Mouse (Mus musculus) leukemia stem cell, adult 10-12 weeks (primary cell): ENCODE data around the gene Grin2c. TPM values are rescaled to one million over a fixed set of nuclear protein-coding genes. Genes with fewer than 3 reads are reported as not detected.

ENCODE experiments used
- polyA plus RNA-seq: library from polyadenylated mRNA; stranded (reverse); fragments of >175 nt; gene quantifications from 2 replicates; pipeline ENCODE4 v1.2.3, GENCODE M21; 2012; ENCODE audit warnings: low replicate concordance

Grin2c gene
- 2.6 and 3.5 TPM in 2 replicates for polyA plus RNA-seq

DNA sequence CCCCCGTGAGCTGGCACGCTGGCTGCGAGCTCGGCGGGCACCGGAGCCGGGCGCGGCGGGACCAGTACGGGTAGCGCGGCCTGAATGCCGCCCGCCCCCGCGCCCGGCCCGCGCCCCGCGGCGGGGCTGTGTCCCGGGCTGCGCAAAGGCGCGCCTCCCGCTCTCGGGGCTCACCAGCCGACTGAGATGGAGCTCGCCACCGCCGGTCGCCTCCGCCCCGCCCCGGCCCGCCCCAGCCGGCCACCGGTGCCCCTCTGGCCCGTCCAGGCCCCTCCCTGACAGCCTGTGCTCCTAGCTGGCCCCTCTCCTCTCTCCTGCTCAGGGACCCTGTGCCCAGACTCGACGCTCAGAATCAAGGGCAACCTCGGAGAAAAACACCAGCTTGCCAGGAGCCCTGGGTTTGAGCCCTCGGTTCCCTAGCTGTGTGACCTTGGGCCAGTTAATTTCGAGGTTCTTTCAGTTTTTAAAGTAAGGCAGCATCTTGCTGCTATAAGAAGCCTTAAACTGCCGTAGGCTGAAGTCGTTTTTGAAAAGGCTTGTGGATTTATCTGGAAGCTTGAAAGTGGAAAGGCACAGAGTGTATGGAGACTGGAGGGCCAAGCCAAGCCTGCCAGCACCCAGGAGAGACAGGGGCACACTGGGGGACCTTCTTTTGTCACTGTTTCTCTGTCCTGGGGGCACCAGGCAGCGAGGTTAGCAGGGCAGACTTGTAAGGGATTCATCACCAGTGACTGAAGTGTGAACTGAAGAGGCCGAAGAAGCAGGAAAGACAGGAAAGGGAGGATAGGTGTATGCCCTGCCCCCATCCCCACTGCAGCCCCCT lies at the start of gene Grin2c:
TSS of gene Grin2c (minus strand) at position 183 of the 823 bp plus-strand sequence.

DNA sequence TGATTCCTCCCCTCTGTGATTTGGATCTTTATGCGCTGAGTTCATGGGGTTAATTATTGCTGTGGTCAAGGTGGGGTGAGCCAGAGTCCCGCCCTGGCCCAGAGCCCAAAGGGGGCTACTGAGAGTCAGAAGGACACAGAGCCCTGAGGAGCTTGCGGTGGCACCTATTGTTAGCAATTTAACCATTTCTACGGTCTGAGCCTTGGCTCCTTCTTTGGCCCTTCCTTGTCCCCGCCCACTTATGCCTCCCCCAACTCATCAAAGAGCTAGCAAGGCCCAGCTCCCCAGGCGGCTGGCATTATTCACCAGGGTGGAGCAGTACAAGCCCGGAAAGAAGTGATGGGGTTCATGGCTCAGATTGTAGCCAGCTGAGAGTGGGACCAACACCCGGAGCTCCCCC lies 39.8 kb upstream of the Grin2c start, which contains the start of gene Otop2:
TSS of gene Otop2 (plus strand) at position 301 of the 400 bp plus-strand sequence.

DNA sequence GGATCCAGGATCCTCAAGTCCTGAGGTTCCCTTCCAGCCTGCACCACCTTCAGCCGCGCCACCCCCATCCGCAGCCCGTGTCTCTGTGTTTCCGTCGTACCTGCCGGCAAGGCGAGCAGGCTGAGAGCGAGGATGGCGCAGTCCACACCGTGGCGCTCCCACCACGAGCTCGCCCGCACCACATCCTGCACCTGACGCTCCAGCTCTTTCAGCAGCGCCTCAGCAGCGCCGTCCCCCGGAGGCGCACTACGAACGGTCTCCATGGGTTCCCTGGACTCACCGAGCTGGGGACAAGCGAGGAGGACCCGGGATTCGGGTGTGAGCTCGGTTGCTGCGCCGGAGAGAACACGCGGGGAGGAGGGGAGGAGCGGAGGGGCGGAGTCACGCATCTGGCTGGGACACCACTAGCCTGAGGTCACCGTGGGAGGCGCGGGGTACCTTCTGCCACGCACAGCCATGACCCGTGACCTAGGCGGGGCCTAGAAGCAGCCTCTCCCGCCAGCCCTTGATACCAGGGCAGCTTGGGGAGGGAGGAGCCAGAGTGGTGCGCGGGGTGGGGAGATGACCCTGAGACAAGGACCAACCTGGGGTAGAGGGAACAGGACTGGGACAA lies 30.3 kb upstream of the Grin2c start, which contains the start of gene Fads6:
TSS of gene Fads6 (minus strand) at position 450 of the 613 bp plus-strand sequence.

DNA sequence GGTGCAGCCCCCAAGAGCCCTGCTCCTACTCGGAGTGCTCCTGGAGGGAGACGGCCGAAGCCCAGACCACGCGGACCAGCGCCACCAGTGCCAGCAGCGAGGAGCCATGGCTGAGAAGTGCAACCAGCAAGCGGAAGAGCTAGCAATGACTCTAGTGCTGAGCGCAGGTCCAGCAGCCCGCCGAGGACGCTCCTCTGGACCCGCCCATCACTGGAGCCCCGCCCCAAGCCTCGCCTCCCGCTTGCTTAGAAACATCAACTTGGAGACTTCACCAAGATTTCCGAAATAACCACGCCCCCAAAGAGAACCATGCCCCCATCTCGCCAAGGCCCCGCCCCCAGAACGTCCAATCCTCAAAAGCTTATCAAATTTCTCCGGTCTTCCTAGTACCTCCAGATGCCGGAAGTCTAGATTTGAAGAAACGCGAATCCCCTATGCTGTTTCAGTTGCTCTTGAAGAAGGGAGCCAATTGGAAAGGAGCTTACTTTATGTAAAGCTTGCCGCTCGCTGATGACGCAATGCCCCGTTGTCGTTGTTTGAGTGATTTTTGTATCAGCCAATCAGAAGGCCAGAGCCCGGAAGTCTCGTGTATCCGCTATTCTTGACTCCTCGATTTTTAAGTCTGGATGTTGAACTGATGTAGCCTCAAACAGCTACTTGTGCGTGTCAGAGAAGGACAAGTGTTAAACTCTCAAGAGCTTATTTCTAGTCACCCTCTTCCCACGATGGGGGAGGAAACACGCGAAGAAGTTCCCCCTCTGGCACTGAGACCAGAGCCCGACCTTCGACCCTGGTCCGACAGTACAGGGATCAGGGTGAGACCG lies 9.9 kb upstream of the Grin2c start, which contains the start of gene Fdxr:
TSS of gene Fdxr (minus strand) at position 271 of the 824 bp plus-strand sequence.

Other genes with a start within 250 kb of the Grin2c start
- not detected in 2 replicates for gene Cd300ld4, start 240.2 kb downstream of the Grin2c start, polyA plus RNA-seq
- gene Cd300ld5, start 229.5 kb downstream of the Grin2c start, polyA plus RNA-seq: 0.62 TPM in 1 of 2 replicates, not detected in the other
- gene Cd300ld3, start 218.8 kb downstream of the Grin2c start, polyA plus RNA-seq: 0.22 and 0.62 TPM in 2 replicates
- 0.08 TPM in 2 replicates for gene Cd300e, start 205.1 kb downstream of the Grin2c start, polyA plus RNA-seq
- gene Rab37, start 175.8 kb downstream of the Grin2c start, polyA plus RNA-seq: 1.5 TPM in 2 replicates
- 0.87 and 2.4 TPM in 2 replicates for gene Cd300lf, start 133.3 kb downstream of the Grin2c start, polyA plus RNA-seq
- gene Slc9a3r1, start 103.9 kb downstream of the Grin2c start, polyA plus RNA-seq: 29.5 and 39.0 TPM in 2 replicates
- gene Tmem104, start 79.8 kb downstream of the Grin2c start, polyA plus RNA-seq: 9.5 and 18.3 TPM in 2 replicates
- 11.2 and 17.7 TPM in 2 replicates for gene Nat9, start 79.4 kb downstream of the Grin2c start, polyA plus RNA-seq
- gene Fdxr, start 9.8 kb upstream of the Grin2c start, polyA plus RNA-seq: 28.9 and 35.2 TPM in 2 replicates
- 0.05 and 0.08 TPM in 2 replicates for gene Fads6, start 30.4 kb upstream of the Grin2c start, polyA plus RNA-seq
- gene Otop2, start 39.9 kb upstream of the Grin2c start, polyA plus RNA-seq: not detected in 2 replicates
- gene Ush1g, start 54.8 kb upstream of the Grin2c start, polyA plus RNA-seq: 0.28 and 0.50 TPM in 2 replicates
- not detected in 2 replicates for gene Otop3, start 67.5 kb upstream of the Grin2c start, polyA plus RNA-seq
- gene Hid1, start 100.5 kb upstream of the Grin2c start, polyA plus RNA-seq: 1.3 and 1.7 TPM in 2 replicates
- gene Cdr2l, start 114.7 kb upstream of the Grin2c start, polyA plus RNA-seq: 0.75 and 0.91 TPM in 2 replicates
- 57.4 and 57.8 TPM in 2 replicates for gene Mrpl58, start 136.5 kb upstream of the Grin2c start, polyA plus RNA-seq
- 11.6 and 26.2 TPM in 2 replicates for gene Atp5h, start 152.7 kb upstream of the Grin2c start, polyA plus RNA-seq
- 18.3 and 34.4 TPM in 2 replicates for gene Kctd2, start 152.9 kb upstream of the Grin2c start, polyA plus RNA-seq
- gene Trim80, start 173.3 kb upstream of the Grin2c start, polyA plus RNA-seq: not detected in 2 replicates
- gene Slc16a5, start 195.2 kb upstream of the Grin2c start, polyA plus RNA-seq: 0.21 and 2.1 TPM in 2 replicates
- 38.6 and 55.7 TPM in 2 replicates for gene Armc7, start 208.4 kb upstream of the Grin2c start, polyA plus RNA-seq
- 70.2 and 101 TPM in 2 replicates for gene Nt5c, start 224.6 kb upstream of the Grin2c start, polyA plus RNA-seq
- gene Jpt1, start 247.1 kb upstream of the Grin2c start, polyA plus RNA-seq: 242 and 300 TPM in 2 replicates